Mouse (Mus musculus): ENCODE data around the gene D430042O09Rik. TPM values are rescaled to one million over a fixed set of nuclear protein-coding genes. Genes with fewer than 3 reads are reported as not detected.

Gene D430042O09Rik
- polyA plus RNA-seq, 1 experiment from 2014 or later = 7.8 TPM

GRCm38 (mm10) chr7:125860421-125860820 lies 152.7 kb downstream of the D430042O09Rik start:
- H3K9ac ChIP-seq (replicated peaks) = no peak overlapping the region
- no peaks in the 10 kb centered on the region for H3K4me1 ChIP-seq
- WGBS = 96% methylated on average over 9 of the region's 9 CpGs
- H3K27ac ChIP-seq (replicated peaks) = no peak overlapping the region
- no peak for ATAC-seq (replicated peaks)
- H3K27me3 ChIP-seq = no peaks in the 10 kb centered on the region
- no peaks in the 10 kb centered on the region for H3K9me3 ChIP-seq
- H3K36me3 ChIP-seq = 0 out of 2 replicates have a peak, but pooled peaks cover 2% of the 10 kb centered on the region
- no peak overlapping the region for H3K4me2 ChIP-seq (replicated peaks)
- H3K4me3 ChIP-seq = no peak overlapping the region

GRCm38 (mm10) chr7:125864026-125864425 lies 156.3 kb downstream of the D430042O09Rik start:
- 83% methylated on average over 1 of the region's 1 CpGs for WGBS
- ATAC-seq (replicated peaks) = no peak
- H3K4me3 ChIP-seq = no peak overlapping the region
- no peak overlapping the region for H3K9ac ChIP-seq (replicated peaks)
- no peaks in the 10 kb centered on the region for H3K9me3 ChIP-seq
- no peaks in the 10 kb centered on the region for H3K4me1 ChIP-seq
- H3K4me2 ChIP-seq (replicated peaks) = no peak overlapping the region
- 0 out of 2 replicates have a peak, but pooled peaks cover 5% of the 10 kb centered on the region for H3K36me3 ChIP-seq
- no peaks in the 10 kb centered on the region for H3K27me3 ChIP-seq
- no peak overlapping the region for H3K27ac ChIP-seq (replicated peaks)

- no peak for ATAC-seq (replicated peaks)
- no peak overlapping the region for H3K4me3 ChIP-seq
- no peaks in the 10 kb centered on the region for H3K9me3 ChIP-seq
- no peak overlapping the region for H3K4me2 ChIP-seq (replicated peaks)
- 77% methylated on average over 11 of the region's 11 CpGs for WGBS
- no peaks in the 10 kb centered on the region; the same call in 1 of the 2 replicates for H3K4me1 ChIP-seq
- no peak overlapping the region for H3K27ac ChIP-seq (replicated peaks)
- H3K9ac ChIP-seq (replicated peaks) = no peak overlapping the region
- no peaks in the 10 kb centered on the region for H3K27me3 ChIP-seq
- H3K36me3 ChIP-seq = 0 out of 2 replicates have a peak, but pooled peaks cover 5% of the 10 kb centered on the region
Measured at GRCm38 (mm10) chr7:125865234-125865633, 157.5 kb downstream of the D430042O09Rik start.

- Histone ChIP-seq H3K4me2 (replicated peaks) (no peak overlapping the region), H3K36me3 (0 out of 2 replicates have a peak, but pooled peaks cover 3% of the 10 kb centered on the region), H3K9me3 (no peaks in the 10 kb centered on the region), H3K27ac (replicated peaks) (no peak overlapping the region), H3K4me1 (peaks cover 20% of the 10 kb centered on the region), H3K4me3 (no peak overlapping the region), H3K27me3 (no peaks in the 10 kb centered on the region), H3K9ac (replicated peaks) (no peak overlapping the region)
- WGBS = 86% methylated on average over 3 of the region's 3 CpGs
- ATAC-seq (replicated peaks) = no peak
Measured at GRCm38 (mm10) chr7:125868570-125868969, 160.9 kb downstream of the D430042O09Rik start.

- no peak overlapping the region for H3K4me2 ChIP-seq (replicated peaks)
- peaks cover 20% of the 10 kb centered on the region for H3K4me1 ChIP-seq
Measured at GRCm38 (mm10) chr7:125871404-125872201, 163.9 kb downstream of the D430042O09Rik start.

GRCm38 (mm10) chr7:125872202-125872580 lies 164.5 kb downstream of the D430042O09Rik start:
- no peaks in the 10 kb centered on the region for H3K27me3 ChIP-seq
- H3K4me2 ChIP-seq (replicated peaks) = no peak overlapping the region
- H3K9ac ChIP-seq (replicated peaks) = no peak overlapping the region
- H3K4me1 ChIP-seq = peaks cover 20% of the 10 kb centered on the region
- WGBS = 41% methylated on average over 6 of the region's 6 CpGs
- no peak overlapping the region for H3K4me3 ChIP-seq
- H3K27ac ChIP-seq (replicated peaks) = peak overlapping the region; percentile 67
- H3K9me3 ChIP-seq = no peaks in the 10 kb centered on the region
- 0 out of 2 replicates have a peak, but pooled peaks cover 3% of the 10 kb centered on the region for H3K36me3 ChIP-seq
- peak; percentile 27; the same call in 1 of the 2 replicates for ATAC-seq (replicated peaks)

More at GRCm38 (mm10) chr7:125871404-125872201, 163.9 kb downstream of the D430042O09Rik start:
- H3K27me3 ChIP-seq = no peaks in the 10 kb centered on the region
- H3K9me3 ChIP-seq = no peaks in the 10 kb centered on the region
- 0 out of 2 replicates have a peak, but pooled peaks cover 3% of the 10 kb centered on the region for H3K36me3 ChIP-seq
- WGBS = 13% methylated on average over 12 of the region's 12 CpGs
- no peak overlapping the region for H3K4me3 ChIP-seq
- no peak overlapping the region for H3K9ac ChIP-seq (replicated peaks)
- peak; percentile 69 for ATAC-seq (replicated peaks)
- H3K27ac ChIP-seq (replicated peaks) = peak overlapping the region; percentile 67

GRCm38 (mm10) chr7:125872874-125873273 lies 165.2 kb downstream of the D430042O09Rik start:
- Histone ChIP-seq H3K27me3 (no peaks in the 10 kb centered on the region), H3K4me3 (no peak overlapping the region), H3K9me3 (no peaks in the 10 kb centered on the region), H3K4me2 (replicated peaks) (no peak overlapping the region), H3K4me1 (peaks cover 20% of the 10 kb centered on the region), H3K36me3 (0 out of 2 replicates have a peak, but pooled peaks cover 3% of the 10 kb centered on the region), H3K27ac (replicated peaks) (no peak overlapping the region), H3K9ac (replicated peaks) (no peak overlapping the region)
- ATAC-seq (replicated peaks) = no peak
- 89% methylated on average over 3 of the region's 3 CpGs for WGBS

- no peak for ATAC-seq (replicated peaks)
- Histone ChIP-seq H3K9me3 (no peaks in the 10 kb centered on the region), H3K4me2 (replicated peaks) (no peak overlapping the region), H3K36me3 (no peaks in the 10 kb centered on the region), H3K27me3 (no peaks in the 10 kb centered on the region), H3K4me1 (peaks cover 20% of the 10 kb centered on the region), H3K4me3 (no peak overlapping the region), H3K27ac (replicated peaks) (no peak overlapping the region), H3K9ac (replicated peaks) (no peak overlapping the region)
- WGBS = 89% methylated on average over 6 of the region's 6 CpGs
Measured at GRCm38 (mm10) chr7:125873971-125874495, 166.3 kb downstream of the D430042O09Rik start.

- H3K9me3 ChIP-seq = no peaks in the 10 kb centered on the region
- 79% methylated on average over 4 of the region's 4 CpGs for WGBS
- ATAC-seq (replicated peaks) = no peak
- no peak overlapping the region for H3K27ac ChIP-seq (replicated peaks)
- H3K9ac ChIP-seq (replicated peaks) = no peak overlapping the region
- H3K4me1 ChIP-seq = no peaks in the 10 kb centered on the region
- H3K4me3 ChIP-seq = no peak overlapping the region
- H3K4me2 ChIP-seq (replicated peaks) = no peak overlapping the region
- H3K36me3 ChIP-seq = no peaks in the 10 kb centered on the region
- no peaks in the 10 kb centered on the region for H3K27me3 ChIP-seq
Measured at GRCm38 (mm10) chr7:125878040-125878439, 170.4 kb downstream of the D430042O09Rik start.

- H3K27me3 ChIP-seq = no peaks in the 10 kb centered on the region
- H3K27ac ChIP-seq (replicated peaks) = no peak overlapping the region
- no peak overlapping the region for H3K9ac ChIP-seq (replicated peaks)
- H3K36me3 ChIP-seq = no peaks in the 10 kb centered on the region
- peaks cover 14% of the 10 kb centered on the region for H3K4me1 ChIP-seq
- 87% methylated on average over 2 of the region's 2 CpGs for WGBS
- ATAC-seq (replicated peaks) = no peak
- no peak overlapping the region for H3K4me3 ChIP-seq
- H3K4me2 ChIP-seq (replicated peaks) = no peak overlapping the region
- H3K9me3 ChIP-seq = no peaks in the 10 kb centered on the region
Measured at GRCm38 (mm10) chr7:125883232-125883631, 175.5 kb downstream of the D430042O09Rik start.

GRCm38 (mm10) chr7:125886116-125886680 lies 178.5 kb downstream of the D430042O09Rik start:
- peaks cover 14% of the 10 kb centered on the region for H3K4me1 ChIP-seq
- no peaks in the 10 kb centered on the region for H3K9me3 ChIP-seq
- H3K4me3 ChIP-seq = no peak overlapping the region
- no peak overlapping the region for H3K9ac ChIP-seq (replicated peaks)
- no peaks in the 10 kb centered on the region for H3K27me3 ChIP-seq
- no peaks in the 10 kb centered on the region for H3K36me3 ChIP-seq
- no peak overlapping the region for H3K27ac ChIP-seq (replicated peaks)
- 42% methylated on average over 4 of the region's 4 CpGs for WGBS
- H3K4me2 ChIP-seq (replicated peaks) = no peak overlapping the region
- peak; percentile 19; the same call in 1 of the 2 replicates for ATAC-seq (replicated peaks)

- peaks cover 14% of the 10 kb centered on the region for H3K4me1 ChIP-seq
- no peak overlapping the region for H3K9ac ChIP-seq (replicated peaks)
- no peak overlapping the region for H3K4me3 ChIP-seq
- no peak overlapping the region for H3K4me2 ChIP-seq (replicated peaks)
- no peaks in the 10 kb centered on the region for H3K36me3 ChIP-seq
- H3K9me3 ChIP-seq = no peaks in the 10 kb centered on the region
- no peaks in the 10 kb centered on the region for H3K27me3 ChIP-seq
- no peak overlapping the region for H3K27ac ChIP-seq (replicated peaks)
- WGBS = 85% methylated on average over 4 of the region's 4 CpGs
- ATAC-seq (replicated peaks) = no peak
Measured at GRCm38 (mm10) chr7:125887124-125887523, 179.4 kb downstream of the D430042O09Rik start.

All from forebrain, embryonic 15.5 days (tissue).